Mouse (Mus musculus) midbrain, embryonic 10.5 days (tissue): ENCODE measurements at regions not wholly inside any gene's neighbourhood (a gene's known extent, or its start where the extent isn't known, plus 50 kb on each side); places are given as distances from the start of the nearest gene placed in this dataset.

ENCODE experiments used
- DNase-seq: peaks from one replicate; pipeline ENCODE4 v3.0.0-alpha.2; 2017; ENCODE audit warnings: low spot score
- H3K27ac ChIP-seq: fragments of 300-500 bp; sonication (generic); replicated peaks from 2 replicates; pipeline ENCODE4 v1.5.1; 2016; ENCODE audit warnings: mild to moderate bottlenecking
- H3K27me3 ChIP-seq: fragments of 300-500 bp; sonication (generic); 2 replicates; pipeline ENCODE4 v1.6.1; 2016; ENCODE audit warnings: low read depth, mild to moderate bottlenecking; ENCODE audit not compliant: poor library complexity, severe bottlenecking
- H3K36me3 ChIP-seq: fragments of 300-500 bp; sonication (generic); 2 replicates; pipeline ENCODE4 v1.6.1; 2016; ENCODE audit warnings: mild to moderate bottlenecking, moderate library complexity
- H3K4me1 ChIP-seq: fragments of 300-500 bp; sonication (generic); 2 replicates; pipeline ENCODE4 v1.6.1; 2016
- H3K4me3 ChIP-seq: fragments of 300-500 bp; sonication (generic); 2 replicates; pipeline ENCODE4 v1.5.1; 2016; ENCODE audit warnings: mild to moderate bottlenecking, moderate library complexity
- H3K9me3 ChIP-seq: fragments of 300-500 bp; sonication (generic); replicated peaks from 2 replicates; pipeline ENCODE4 v1.6.1; 2016; ENCODE audit warnings: mild to moderate bottlenecking
- WGBS: fragments of 180-500 bp; shearing (Covaris S2); methylation state at CpG from one replicate; pipeline ENCODE4 v1.1.7; 2016; 5-methylcytosine and 5-hydroxymethylcytosine counted together

- Histone ChIP-seq H3K27me3 (no peaks in the 10 kb centered on the region), H3K9me3 (no peaks in the 10 kb centered on the region), H3K4me1 (no peaks in the 10 kb centered on the region), H3K27ac (no peak overlapping the region), H3K36me3 (no peaks in the 10 kb centered on the region), H3K4me3 (no peak overlapping the region)
- WGBS, result 82% methylated on average over 11 of the region's 11 CpGs
- DNase-seq, result no peak
These were observed 203.6 kb upstream of the Gimd1 start for GRCm38 (mm10) chr3:132425819-132426671.

DNA sequence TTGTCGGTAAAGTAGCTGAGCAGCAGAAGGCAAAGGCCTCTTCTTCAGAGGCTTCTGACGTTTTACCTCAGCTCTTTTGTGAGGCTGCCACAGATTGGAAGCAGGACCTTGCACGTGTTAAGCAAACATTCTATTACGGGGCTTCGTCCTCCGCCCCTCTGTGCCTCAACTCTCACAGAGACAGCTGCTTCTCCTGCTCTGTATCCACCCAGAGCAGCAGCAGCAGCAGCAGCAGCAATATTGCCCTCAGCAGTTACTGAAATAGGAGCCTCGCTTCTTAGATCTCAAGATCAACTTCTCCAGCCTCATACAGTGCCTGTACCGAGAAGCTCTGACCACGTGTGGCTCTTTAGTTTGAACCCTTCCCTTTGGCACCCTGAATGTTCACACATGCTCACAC is 202.4 kb upstream of the Gimd1 start:
- Histone ChIP-seq H3K27me3 (no peaks in the 10 kb centered on the region), H3K4me3 (no peak overlapping the region), H3K36me3 (no peaks in the 10 kb centered on the region), H3K4me1 (no peaks in the 10 kb centered on the region), H3K27ac (no peak overlapping the region), H3K9me3 (no peaks in the 10 kb centered on the region)
- 69% methylated on average over 9 of the region's 9 CpGs for WGBS
- no peak for DNase-seq

DNA sequence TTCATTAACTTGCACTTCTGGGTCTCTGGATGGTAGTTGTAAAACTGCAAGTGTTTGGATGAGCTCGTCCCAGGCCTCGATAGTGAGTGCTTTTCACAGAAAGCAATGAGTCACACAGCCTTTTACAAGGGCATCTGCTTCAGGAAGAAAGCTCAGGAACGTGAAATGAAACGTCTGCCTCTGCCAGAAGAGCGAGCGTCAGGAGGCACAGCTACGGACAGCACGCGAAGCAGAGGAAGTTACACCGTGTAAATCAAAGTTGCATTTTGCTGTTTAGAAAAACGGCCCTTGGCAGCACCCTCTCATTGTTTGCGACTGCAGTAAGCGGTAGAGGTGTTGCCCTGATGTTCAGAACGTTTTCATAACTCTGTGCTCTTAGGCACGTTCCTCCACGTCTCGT is 201.5 kb upstream of the Gimd1 start:
- 93% methylated on average over 17 of the region's 17 CpGs for WGBS
- Histone ChIP-seq H3K27me3 (no peaks in the 10 kb centered on the region), H3K9me3 (no peaks in the 10 kb centered on the region), H3K4me1 (no peaks in the 10 kb centered on the region), H3K27ac (no peak overlapping the region), H3K4me3 (no peak overlapping the region), H3K36me3 (no peaks in the 10 kb centered on the region)
- DNase-seq, result no peak

GRCm38 (mm10) chr3:132431805-132432204 is 197.8 kb upstream of the Gimd1 start:
- no peaks in the 10 kb centered on the region for H3K9me3 ChIP-seq
- H3K27me3 ChIP-seq, result no peaks in the 10 kb centered on the region
- H3K4me3 ChIP-seq, result no peak overlapping the region
- H3K4me1 ChIP-seq, result no peaks in the 10 kb centered on the region
- no peaks in the 10 kb centered on the region for H3K36me3 ChIP-seq
- no peak for DNase-seq
- no peak overlapping the region for H3K27ac ChIP-seq

GRCm38 (mm10) chr3:132441226-132441625 is 188.4 kb upstream of the Gimd1 start:
- Histone ChIP-seq H3K4me3 (no peak overlapping the region), H3K4me1 (no peaks in the 10 kb centered on the region), H3K27me3 (no peaks in the 10 kb centered on the region), H3K9me3 (no peaks in the 10 kb centered on the region), H3K36me3 (no peaks in the 10 kb centered on the region), H3K27ac (no peak overlapping the region)
- no peak for DNase-seq
- WGBS, result 88% methylated on average over 6 of the region's 6 CpGs

DNA sequence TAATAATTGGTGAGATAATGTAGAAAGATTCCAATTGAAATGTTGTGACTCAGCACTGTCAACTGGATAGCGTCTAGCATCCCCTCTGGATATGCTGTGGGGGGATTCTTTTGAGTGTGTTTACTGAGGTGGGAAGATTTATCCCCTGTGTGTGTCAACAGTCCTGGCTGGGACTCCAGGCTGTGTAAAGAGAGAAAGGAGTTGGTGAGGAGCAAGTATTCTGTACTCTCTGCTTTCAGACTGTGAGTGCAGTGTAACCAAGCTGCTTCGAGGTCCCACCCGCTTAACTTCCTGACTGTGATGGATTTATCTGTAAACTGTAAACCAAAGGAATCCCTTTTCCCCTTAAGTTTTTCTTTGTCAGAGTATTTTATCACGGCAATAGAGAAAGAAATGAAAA is 175.7 kb upstream of the Gimd1 start:
- 71% methylated on average over 4 of the region's 4 CpGs for WGBS
- Histone ChIP-seq H3K4me1 (no peaks in the 10 kb centered on the region), H3K9me3 (no peaks in the 10 kb centered on the region), H3K27me3 (no peaks in the 10 kb centered on the region), H3K27ac (no peak overlapping the region), H3K36me3 (no peaks in the 10 kb centered on the region), H3K4me3 (no peak overlapping the region)
- no peak for DNase-seq

DNA sequence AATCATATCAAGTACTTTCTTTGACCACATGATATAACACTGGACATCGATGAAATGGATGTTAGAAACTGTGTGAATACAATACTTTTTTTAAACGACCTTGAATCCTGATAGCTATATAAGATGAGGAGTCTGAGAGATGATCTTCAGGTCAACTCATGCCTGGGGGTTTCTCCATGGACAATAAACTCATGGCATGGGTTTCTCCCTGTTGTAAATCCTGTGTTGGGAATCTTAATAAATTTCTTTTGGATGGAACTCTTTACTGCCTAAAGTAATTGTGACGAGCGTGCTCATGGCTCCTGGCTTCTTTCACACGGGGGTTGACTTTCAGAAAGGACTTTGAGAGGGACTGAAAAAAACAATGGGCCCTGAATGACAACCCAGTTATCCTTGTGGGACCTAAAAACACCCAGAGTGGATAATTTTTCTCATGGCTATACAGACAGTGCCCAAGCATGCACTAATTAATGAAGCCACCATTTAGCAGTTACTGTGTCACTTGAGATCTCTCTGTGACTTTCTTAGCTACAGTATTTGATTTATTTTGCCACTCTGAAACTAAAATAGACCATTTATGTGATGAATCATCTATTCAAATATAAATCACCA is 167.2 kb upstream of the Gimd1 start:
- Histone ChIP-seq H3K4me3 (no peak overlapping the region), H3K4me1 (no peaks in the 10 kb centered on the region), H3K9me3 (no peaks in the 10 kb centered on the region), H3K27ac (no peak overlapping the region), H3K27me3 (no peaks in the 10 kb centered on the region), H3K36me3 (no peaks in the 10 kb centered on the region)
- DNase-seq, result no peak
- 81% methylated on average over 5 of the region's 5 CpGs for WGBS

DNA sequence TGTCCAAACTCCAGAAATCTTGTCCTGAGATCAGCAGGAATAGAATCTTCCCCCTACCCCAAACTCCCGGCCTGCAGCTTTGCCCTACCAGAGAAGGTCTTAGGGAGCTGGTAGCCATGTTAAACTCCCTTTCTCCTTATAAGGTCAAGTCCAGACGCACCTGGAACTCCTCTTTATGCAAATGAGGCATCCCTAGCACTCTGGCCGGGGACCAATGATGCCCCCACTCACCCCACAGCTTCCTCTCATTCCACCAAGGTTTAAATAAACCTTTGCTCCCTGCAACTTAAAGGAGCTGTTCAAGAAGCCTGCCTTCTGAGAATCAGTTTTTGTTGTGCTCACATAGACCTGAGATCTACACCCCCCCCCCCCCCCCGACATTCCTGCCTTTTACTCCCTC is 158.6 kb upstream of the Gimd1 start:
- Histone ChIP-seq H3K27me3 (no peaks in the 10 kb centered on the region), H3K9me3 (no peaks in the 10 kb centered on the region), H3K27ac (no peak overlapping the region), H3K4me1 (0 out of 2 replicates have a peak, but pooled peaks cover 3% of the 10 kb centered on the region), H3K36me3 (no peaks in the 10 kb centered on the region), H3K4me3 (no peak overlapping the region)
- DNase-seq, result no peak
- WGBS, result 62% methylated on average over 4 of the region's 4 CpGs

DNA sequence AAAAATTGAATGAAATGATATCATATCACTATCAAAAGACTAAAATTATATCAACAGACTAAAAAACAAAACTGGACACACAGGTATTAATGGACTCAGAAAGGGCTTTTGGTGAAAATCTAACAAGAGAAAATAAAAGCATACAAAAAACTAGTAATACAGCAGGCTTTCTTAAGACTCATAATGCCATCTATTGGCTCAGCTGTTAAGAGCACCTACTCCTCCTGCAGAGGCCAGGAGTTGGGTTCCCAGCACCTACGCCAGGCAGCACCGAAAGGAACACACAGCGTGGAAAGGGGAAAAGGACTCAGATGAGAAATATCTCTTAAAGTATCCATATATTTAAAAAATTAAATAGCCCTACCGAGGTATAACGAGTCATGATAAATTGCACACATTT is 151.9 kb upstream of the Gimd1 start:
- no peak overlapping the region for H3K27ac ChIP-seq
- H3K27me3 ChIP-seq, result no peaks in the 10 kb centered on the region
- DNase-seq, result no peak
- H3K9me3 ChIP-seq, result no peaks in the 10 kb centered on the region
- 93% methylated on average over 5 of the region's 5 CpGs for WGBS
- no peaks in the 10 kb centered on the region for H3K36me3 ChIP-seq
- H3K4me3 ChIP-seq, result no peak overlapping the region
- H3K4me1 ChIP-seq, result no peaks in the 10 kb centered on the region

DNA sequence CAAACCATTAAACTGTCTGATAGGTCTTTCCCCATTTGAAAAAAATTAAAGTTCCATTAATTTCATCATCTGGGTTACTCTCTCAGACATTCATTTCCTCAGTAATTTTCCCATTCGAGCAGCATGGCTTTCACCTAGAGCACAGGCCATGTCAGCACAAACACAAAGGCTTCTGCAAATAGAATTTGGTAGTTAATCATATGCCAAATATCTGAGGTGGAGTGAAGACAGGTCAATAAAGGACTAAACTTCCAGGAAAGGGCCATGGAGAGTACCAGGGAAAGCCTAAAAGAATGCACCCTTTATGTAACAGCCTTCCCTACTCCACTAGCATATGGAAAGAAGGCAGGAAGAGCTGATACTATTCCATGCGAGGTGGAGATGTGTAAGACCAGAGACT is 150.3 kb upstream of the Gimd1 start:
- no peak overlapping the region for H3K4me3 ChIP-seq
- H3K27me3 ChIP-seq, result no peaks in the 10 kb centered on the region
- DNase-seq, result no peak
- WGBS, result 80% methylated on average over 2 of the region's 2 CpGs
- H3K9me3 ChIP-seq, result no peaks in the 10 kb centered on the region
- H3K36me3 ChIP-seq, result no peaks in the 10 kb centered on the region
- no peak overlapping the region for H3K27ac ChIP-seq
- no peaks in the 10 kb centered on the region for H3K4me1 ChIP-seq

DNA sequence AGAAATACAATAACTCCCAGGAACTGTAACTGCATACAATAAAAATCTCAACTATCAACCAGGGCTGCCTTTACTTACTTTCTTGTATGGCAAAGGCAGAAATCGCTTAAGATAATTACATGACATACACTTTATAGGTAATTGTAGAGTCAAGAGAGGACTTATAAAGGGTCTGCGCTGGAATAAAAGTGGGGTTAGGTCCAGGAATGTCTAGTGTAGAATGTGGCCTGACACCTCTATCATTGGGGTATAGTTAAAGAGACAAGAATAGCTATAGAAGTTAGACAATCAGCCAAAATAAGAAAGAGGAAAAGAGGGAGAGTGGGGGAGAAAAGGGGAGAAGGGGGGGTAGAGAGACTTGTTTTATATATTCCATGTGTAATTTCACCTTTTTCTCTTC is 144.8 kb upstream of the Gimd1 start:
- H3K27me3 ChIP-seq, result no peaks in the 10 kb centered on the region
- no peaks in the 10 kb centered on the region for H3K36me3 ChIP-seq
- H3K27ac ChIP-seq, result no peak overlapping the region
- H3K4me1 ChIP-seq, result no peaks in the 10 kb centered on the region
- WGBS, result 92% methylated on average over 2 of the region's 2 CpGs
- no peaks in the 10 kb centered on the region for H3K9me3 ChIP-seq
- DNase-seq, result no peak
- no peak overlapping the region for H3K4me3 ChIP-seq

DNA sequence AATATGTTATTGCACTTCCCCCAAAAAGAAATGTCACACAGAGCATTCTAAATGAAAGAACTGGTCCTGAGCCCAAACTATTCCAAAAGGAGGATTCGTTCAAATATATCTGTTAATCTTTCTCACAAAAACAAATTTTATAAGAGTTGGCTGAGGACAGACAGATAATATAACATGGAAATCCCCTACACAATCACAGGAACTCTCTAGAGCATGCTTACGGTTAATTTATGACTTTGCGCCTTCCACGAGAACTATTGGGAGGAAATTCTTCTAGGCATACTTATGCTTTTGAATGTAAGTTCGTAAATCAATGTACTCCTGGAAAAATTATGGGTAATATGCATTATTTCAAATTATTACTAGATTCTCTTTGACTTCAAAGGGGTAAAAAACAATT is 144.1 kb upstream of the Gimd1 start:
- Histone ChIP-seq H3K27ac (no peak overlapping the region), H3K4me1 (no peaks in the 10 kb centered on the region), H3K4me3 (no peak overlapping the region), H3K36me3 (no peaks in the 10 kb centered on the region), H3K9me3 (no peaks in the 10 kb centered on the region), H3K27me3 (no peaks in the 10 kb centered on the region)
- WGBS, result 94% methylated on average over 5 of the region's 5 CpGs
- DNase-seq, result no peak

- Histone ChIP-seq H3K27me3 (no peaks in the 10 kb centered on the region), H3K27ac (no peak overlapping the region), H3K9me3 (no peaks in the 10 kb centered on the region), H3K36me3 (no peaks in the 10 kb centered on the region), H3K4me1 (0 out of 2 replicates have a peak, but pooled peaks cover 4% of the 10 kb centered on the region), H3K4me3 (no peak overlapping the region)
- WGBS, result 25% methylated on average over 4 of the region's 4 CpGs
- peak; percentile 46 for DNase-seq
These were observed 123.5 kb upstream of the Gimd1 start for GRCm38 (mm10) chr3:132506095-132506494.
